Mouse (Mus musculus) kidney, embryonic 16.5 days (tissue): ENCODE measurements around the gene Nrap. TPM values are rescaled to one million over a fixed set of nuclear protein-coding genes. Genes with fewer than 3 reads are reported as not detected.

Experiments
- ATAC-seq: fragments of 200-750 bp; cut with Nextera tagmentation; 2 replicates; pipeline ENCODE4 v1.8.0; 2017; ENCODE audit warnings: moderate TSS enrichment; ENCODE audit not compliant: low FRiP score, low TSS enrichment
- H3K27ac ChIP-seq: fragments of 300-500 bp; sonication (generic); 2 replicates; pipeline ENCODE4 v1.5.1; 2014; ENCODE audit warnings: low read length
- H3K27me3 ChIP-seq: fragments of 300-500 bp; sonication (generic); 2 replicates; pipeline ENCODE4 v1.6.1; 2014; ENCODE audit warnings: low read length, control low read depth, mixed read lengths; ENCODE audit not compliant: insufficient read depth
- H3K36me3 ChIP-seq: fragments of 300-500 bp; sonication (generic); 2 replicates; pipeline ENCODE4 v1.6.1; 2014; ENCODE audit warnings: low read length, control low read depth, mixed read lengths; ENCODE audit not compliant: insufficient read depth
- H3K4me1 ChIP-seq: fragments of 300-500 bp; sonication (generic); 2 replicates; pipeline ENCODE4 v1.6.1; 2014; ENCODE audit warnings: low read length, control low read depth, mixed read lengths; ENCODE audit not compliant: insufficient read depth
- H3K4me2 ChIP-seq: fragments of 300-500 bp; sonication (generic); replicated peaks from 2 replicates; pipeline ENCODE4 v1.6.1; 2014; ENCODE audit warnings: low read depth, low read length
- H3K4me3 ChIP-seq: fragments of 300-500 bp; sonication (generic); 2 replicates; pipeline ENCODE4 v1.5.1; 2014; ENCODE audit warnings: mild to moderate bottlenecking, low read length
- H3K9ac ChIP-seq: fragments of 300-500 bp; sonication (generic); replicated peaks from 2 replicates; pipeline ENCODE4 v1.6.1; 2014; ENCODE audit warnings: low read length
- H3K9me3 ChIP-seq: fragments of 300-500 bp; sonication (generic); 2 replicates; pipeline ENCODE4 v1.6.1; 2016; ENCODE audit warnings: low read length, control low read depth
- WGBS: fragments of 180-500 bp; shearing (Covaris S2); extraction: QIAGEN DNeasy Blood & Tissue Kit; methylation state at CpG from one replicate; pipeline ENCODE4 v1.1.7; 2014; 5-methylcytosine and 5-hydroxymethylcytosine counted together
- polyA plus RNA-seq: library from polyadenylated mRNA; unstranded; fragments of >200 nt; fragmentation: Nextera tagmentation; extraction: Ambion mirVana; gene quantifications from 2 replicates; pipeline ENCODE4 v1.2.1, GENCODE M21; 2015

Nrap gene
- polyA plus RNA-seq, 1 experiment from 2014 or later, result 0.37 TPM

- Histone ChIP-seq H3K36me3 (no peaks in the 10 kb centered on the region), H3K4me2 (no peak overlapping the region), H3K9ac (no peak overlapping the region), H3K27ac (no peak overlapping the region), H3K4me1 (no peaks in the 10 kb centered on the region), H3K4me3 (no peak overlapping the region), H3K9me3 (no peaks in the 10 kb centered on the region), H3K27me3 (no peaks in the 10 kb centered on the region)
- no peak for ATAC-seq
- 89% methylated on average over 17 of the region's 17 CpGs for WGBS
These were observed 53.5 kb downstream of the Nrap start for GRCm38 (mm10) chr19:56336321-56336720.

- ATAC-seq, result 0 out of 2 replicates have a peak, but pooled peaks have one; percentile 39
- Histone ChIP-seq H3K4me1 (peaks cover 10% of the 10 kb centered on the region), H3K27ac (no peak overlapping the region), H3K9me3 (no peaks in the 10 kb centered on the region), H3K9ac (no peak overlapping the region), H3K36me3 (no peaks in the 10 kb centered on the region), H3K4me2 (peak overlapping the region; percentile 11), H3K4me3 (no peak overlapping the region), H3K27me3 (no peaks in the 10 kb centered on the region)
- WGBS, result 48% methylated on average over 21 of the region's 21 CpGs
These were observed 63.5 kb downstream of the Nrap start for GRCm38 (mm10) chr19:56326243-56326855.

- H3K4me2 ChIP-seq, result peak overlapping the region; percentile 11
These were observed 64.2 kb downstream of the Nrap start for GRCm38 (mm10) chr19:56325676-56326075.

DNA sequence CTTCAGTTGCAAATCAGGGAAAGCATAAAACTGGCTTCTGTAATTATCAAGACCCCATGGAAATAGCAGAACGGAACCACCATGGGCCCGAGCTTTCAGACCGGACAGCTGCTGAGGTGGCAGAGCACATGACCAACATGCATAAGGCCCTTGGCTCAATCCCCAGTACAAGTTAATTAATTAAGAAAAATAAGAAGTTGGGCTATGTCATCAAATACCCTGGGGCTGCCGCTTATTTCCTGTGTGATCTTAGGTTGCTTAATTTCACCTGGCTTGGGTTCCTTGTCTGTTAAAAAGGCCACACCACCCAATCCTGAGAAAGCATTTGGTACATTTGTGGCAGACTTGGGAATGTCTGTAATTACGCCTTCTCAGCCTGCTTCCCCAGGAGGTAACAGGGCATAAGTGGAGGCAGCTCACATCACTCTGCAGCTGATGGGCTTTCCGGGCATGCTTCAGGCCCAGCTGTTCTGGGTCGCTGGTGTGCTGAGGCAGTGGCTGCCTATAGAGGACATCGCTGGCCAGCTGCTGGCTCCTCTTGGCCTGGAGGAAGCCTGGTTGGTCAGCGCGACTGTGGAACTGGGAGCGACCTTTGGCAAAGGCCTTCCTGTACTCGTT, 68.4 kb downstream of the Nrap start:
- H3K9me3 ChIP-seq, result no peaks in the 10 kb centered on the region
- 71% methylated on average over 12 of the region's 12 CpGs for WGBS
- H3K9ac ChIP-seq, result no peak overlapping the region
- H3K27me3 ChIP-seq, result no peaks in the 10 kb centered on the region
- H3K4me1 ChIP-seq, result peaks cover 23% of the 10 kb centered on the region
- no peaks in the 10 kb centered on the region for H3K36me3 ChIP-seq
- no peak overlapping the region for H3K27ac ChIP-seq
- no peak overlapping the region for H3K4me3 ChIP-seq
- ATAC-seq, result no peak
- H3K4me2 ChIP-seq, result no peak overlapping the region

More at GRCm38 (mm10) chr19:56325676-56326075, 64.2 kb downstream of the Nrap start:
- no peaks in the 10 kb centered on the region for H3K36me3 ChIP-seq
- no peaks in the 10 kb centered on the region for H3K9me3 ChIP-seq
- peak; percentile 12; the same call in 1 of the 2 replicates for ATAC-seq
- H3K4me3 ChIP-seq, result no peak overlapping the region
- H3K9ac ChIP-seq, result no peak overlapping the region
- WGBS, result 48% methylated on average over 10 of the region's 10 CpGs
- H3K27me3 ChIP-seq, result no peaks in the 10 kb centered on the region
- peaks cover 13% of the 10 kb centered on the region for H3K4me1 ChIP-seq
- no peak overlapping the region for H3K27ac ChIP-seq

DNA sequence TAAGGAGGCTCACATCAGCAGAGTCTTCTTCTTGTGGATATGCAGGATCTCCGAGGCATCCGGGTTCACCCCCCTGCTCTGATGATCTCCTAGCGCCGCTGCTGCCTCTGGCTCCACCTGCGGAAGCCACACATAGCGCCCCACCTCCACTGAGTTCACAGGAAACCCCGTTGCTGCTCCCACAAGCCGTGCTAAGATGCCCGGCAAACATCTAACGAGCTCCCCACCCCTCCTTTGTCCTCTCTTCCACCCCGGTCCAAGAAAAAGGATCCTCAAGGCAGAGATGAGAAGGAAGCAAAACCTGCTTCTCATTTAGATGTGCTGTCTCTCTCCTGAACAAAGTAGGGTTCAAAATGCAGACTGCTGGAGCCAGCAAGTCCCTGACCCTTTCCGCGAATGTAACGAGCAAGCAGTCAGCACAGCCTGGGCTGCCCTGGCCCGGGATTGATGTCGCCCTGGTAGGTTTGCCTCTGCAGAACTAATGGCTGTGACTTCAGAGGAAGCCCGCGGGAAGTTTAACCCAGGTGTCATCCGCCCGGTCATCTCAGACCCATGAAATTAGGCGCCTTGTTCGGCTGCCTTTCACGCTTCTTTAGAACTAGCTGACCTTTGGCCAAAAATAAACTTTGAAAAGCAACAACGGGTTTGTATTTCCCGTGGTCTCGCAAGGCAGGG, 69.5 kb downstream of the Nrap start:
- Histone ChIP-seq H3K27me3 (no peaks in the 10 kb centered on the region), H3K9me3 (no peaks in the 10 kb centered on the region), H3K9ac (peak overlapping the region; percentile 15; the same call in 1 of the 2 replicates), H3K4me3 (peak overlapping the region; percentile 1; the same call in 1 of the 2 replicates), H3K4me1 (peaks cover 13% of the 10 kb centered on the region), H3K27ac (0 out of 2 replicates have a peak overlapping the region, but pooled peaks have one; percentile 9), H3K36me3 (no peaks in the 10 kb centered on the region), H3K4me2 (peak overlapping the region; percentile 37)
- 7% methylated on average over 26 of the region's 26 CpGs for WGBS
- peak; percentile 23; the same call in 1 of the 2 replicates for ATAC-seq

GRCm38 (mm10) chr19:56319629-56320028, 70.2 kb downstream of the Nrap start:
- H3K4me3 ChIP-seq, result no peak overlapping the region
- no peaks in the 10 kb centered on the region for H3K36me3 ChIP-seq
- no peak for ATAC-seq
- WGBS, result 88% methylated on average over 6 of the region's 6 CpGs
- no peaks in the 10 kb centered on the region for H3K27me3 ChIP-seq
- H3K4me2 ChIP-seq, result peak overlapping the region; percentile 37
- no peak overlapping the region for H3K27ac ChIP-seq
- H3K4me1 ChIP-seq, result peaks cover 13% of the 10 kb centered on the region
- no peaks in the 10 kb centered on the region for H3K9me3 ChIP-seq
- no peak overlapping the region for H3K9ac ChIP-seq

GRCm38 (mm10) chr19:56319219-56319618, 70.6 kb downstream of the Nrap start:
- Histone ChIP-seq H3K9me3 (no peaks in the 10 kb centered on the region), H3K36me3 (no peaks in the 10 kb centered on the region), H3K27ac (no peak overlapping the region), H3K4me2 (no peak overlapping the region), H3K27me3 (no peaks in the 10 kb centered on the region), H3K4me1 (peaks cover 13% of the 10 kb centered on the region), H3K4me3 (no peak overlapping the region), H3K9ac (no peak overlapping the region)
- 94% methylated on average over 7 of the region's 7 CpGs for WGBS
- ATAC-seq, result no peak

- H3K27me3 ChIP-seq, result no peaks in the 10 kb centered on the region
- no peaks in the 10 kb centered on the region for H3K9me3 ChIP-seq
- H3K27ac ChIP-seq, result no peak overlapping the region
- H3K4me2 ChIP-seq, result no peak overlapping the region
- H3K4me3 ChIP-seq, result no peak overlapping the region
- no peak for ATAC-seq
- 82% methylated on average over 3 of the region's 3 CpGs for WGBS
- H3K9ac ChIP-seq, result no peak overlapping the region
- peaks cover 13% of the 10 kb centered on the region for H3K4me1 ChIP-seq
- no peaks in the 10 kb centered on the region for H3K36me3 ChIP-seq
These were observed 73.3 kb downstream of the Nrap start for GRCm38 (mm10) chr19:56316531-56316930.

DNA sequence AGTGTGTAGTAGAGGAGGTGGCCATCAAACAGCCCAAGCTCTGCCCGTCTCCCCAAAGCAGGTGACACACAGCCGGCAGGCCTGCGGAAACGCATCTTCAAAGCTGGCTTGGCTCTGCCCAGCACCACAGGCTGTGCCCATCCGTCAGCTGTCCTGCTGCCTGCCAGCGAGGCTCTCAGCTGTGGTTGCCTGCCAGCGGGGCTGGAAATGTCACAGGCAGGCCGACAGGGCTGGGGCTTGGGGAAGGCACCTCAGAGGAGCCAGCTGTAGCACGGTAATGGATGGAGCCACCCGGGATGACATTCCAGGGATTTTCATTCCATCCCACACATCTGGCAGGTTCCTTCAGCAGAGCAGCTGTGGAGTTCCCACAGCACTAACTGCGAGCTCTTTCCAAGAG, 89.0 kb downstream of the Nrap start:
- no peak for ATAC-seq
- Histone ChIP-seq H3K9ac (no peak overlapping the region), H3K36me3 (no peaks in the 10 kb centered on the region), H3K4me2 (no peak overlapping the region), H3K9me3 (no peaks in the 10 kb centered on the region), H3K27me3 (no peaks in the 10 kb centered on the region), H3K4me1 (no peaks in the 10 kb centered on the region), H3K4me3 (no peak overlapping the region), H3K27ac (no peak overlapping the region)
- 65% methylated on average over 11 of the region's 11 CpGs for WGBS

- no peak for ATAC-seq
- WGBS, result 69% methylated on average over 3 of the region's 3 CpGs
These were observed 92.6 kb downstream of the Nrap start for GRCm38 (mm10) chr19:56297264-56297663.

More at GRCm38 (mm10) chr19:56297264-56297663, 92.6 kb downstream of the Nrap start:
- H3K27ac ChIP-seq, result no peak overlapping the region
- H3K9ac ChIP-seq, result no peak overlapping the region
- H3K27me3 ChIP-seq, result no peaks in the 10 kb centered on the region
- H3K4me2 ChIP-seq, result no peak overlapping the region
- H3K4me3 ChIP-seq, result no peak overlapping the region
- peaks cover 12% of the 10 kb centered on the region for H3K4me1 ChIP-seq
- no peaks in the 10 kb centered on the region for H3K36me3 ChIP-seq
- no peaks in the 10 kb centered on the region for H3K9me3 ChIP-seq
